ENCODE assay signal across 8 mouse cellular contexts in genomic region chr6:29758417-29758816, GRCm38 (mm10). TPM values are rescaled to one million over a fixed set of nuclear protein-coding genes. Genes with fewer than 3 reads are reported as not detected.
A peak's percentile ranks its signal among the peaks of the same experiment; 100 is the strongest.
DNase-seq lines count a peak whose midpoint lies in the region; ATAC-seq lines count a peak whose summit lies in the region.

No protein-coding gene starts in this region.

- no peak overlapping the region for H3K4me2 ChIP-seq in heart, embryonic 12.5 days
- no peak overlapping the region for H3K4me2 ChIP-seq in forebrain, embryonic 15.5 days (replicated peaks)
- no peak overlapping the region for H3K4me2 ChIP-seq in hindbrain, embryonic 16.5 days (ENCODE audit: low read length)

- WGBS in heart, embryonic 12.5 days, result 38% methylated on average over 4 of the region's 4 CpGs
- WGBS in forebrain, embryonic 15.5 days, result 35% methylated on average over 4 of the region's 4 CpGs
- 47% methylated on average over 4 of the region's 4 CpGs for WGBS in hindbrain, embryonic 16.5 days
- WGBS in midbrain, embryonic 10.5 days, result 50% methylated on average over 4 of the region's 4 CpGs

- no peaks in the 10 kb centered on the region for H3K27me3 ChIP-seq in heart, embryonic 12.5 days (replicated peaks)
- H3K27me3 ChIP-seq in forebrain, embryonic 15.5 days, result no peaks in the 10 kb centered on the region
- no peaks in the 10 kb centered on the region for H3K27me3 ChIP-seq in hindbrain, embryonic 16.5 days (replicated peaks; ENCODE audit: control insufficient read depth, insufficient read depth, low read length)
- H3K27me3 ChIP-seq in midbrain, embryonic 10.5 days (ENCODE audit: low read depth, poor library complexity, severe bottlenecking), result no peaks in the 10 kb centered on the region

- no peak overlapping the region for H3K4me3 ChIP-seq in heart, embryonic 12.5 days
- H3K4me3 ChIP-seq in forebrain, embryonic 15.5 days, result no peak overlapping the region
- H3K4me3 ChIP-seq in hindbrain, embryonic 16.5 days (ENCODE audit: low read length), result no peak overlapping the region
- H3K4me3 ChIP-seq in midbrain, embryonic 10.5 days, result no peak overlapping the region

- no peak for ATAC-seq in heart, embryonic 12.5 days (ENCODE audit: insufficient number of reproducible peaks, low FRiP score)
- ATAC-seq in cerebellum, adult (ENCODE audit: insufficient number of reproducible peaks, low FRiP score, low TSS enrichment), result peak; percentile 64
- ATAC-seq in forebrain, embryonic 15.5 days (replicated peaks), result peak; percentile 36; the same call in 1 of the 2 replicates
- peak; percentile 44; the same call in 1 of the 2 replicates for ATAC-seq in hindbrain, embryonic 16.5 days

- H3K27ac ChIP-seq in heart, embryonic 12.5 days (ENCODE audit: poor library complexity, severe bottlenecking), result no peak overlapping the region
- 0 out of 2 replicates have a peak overlapping the region, but pooled peaks have one; percentile 41 for H3K27ac ChIP-seq in forebrain, embryonic 15.5 days (replicated peaks)
- H3K27ac ChIP-seq in hindbrain, embryonic 16.5 days (ENCODE audit: low read depth, low read length), result no peak overlapping the region
- H3K27ac ChIP-seq in midbrain, embryonic 10.5 days (replicated peaks), result no peak overlapping the region

- peaks cover 73% of the 10 kb centered on the region for H3K36me3 ChIP-seq in heart, embryonic 12.5 days
- H3K36me3 ChIP-seq in forebrain, embryonic 15.5 days, result no peaks in the 10 kb centered on the region
- peaks cover 2% of the 10 kb centered on the region; the same call in 1 of the 2 replicates for H3K36me3 ChIP-seq in hindbrain, embryonic 16.5 days (ENCODE audit: control insufficient read depth, insufficient read depth, low read length)
- H3K36me3 ChIP-seq in midbrain, embryonic 10.5 days, result peaks cover 82% of the 10 kb centered on the region

- H3K4me1 ChIP-seq in heart, embryonic 12.5 days (replicated peaks), result no peaks in the 10 kb centered on the region
- H3K4me1 ChIP-seq in forebrain, embryonic 15.5 days, result 0 out of 2 replicates have a peak, but pooled peaks cover 3% of the 10 kb centered on the region
- H3K4me1 ChIP-seq in hindbrain, embryonic 16.5 days (ENCODE audit: control insufficient read depth, insufficient read depth, low read depth, low read length), result no peaks in the 10 kb centered on the region
- no peaks in the 10 kb centered on the region for H3K4me1 ChIP-seq in midbrain, embryonic 10.5 days

- no peak overlapping the region for H3K9ac ChIP-seq in heart, embryonic 12.5 days
- no peak overlapping the region for H3K9ac ChIP-seq in forebrain, embryonic 15.5 days (replicated peaks)
- no peak overlapping the region for H3K9ac ChIP-seq in hindbrain, embryonic 16.5 days (ENCODE audit: low read depth, low read length)

- DNase-seq in heart, adult 11 months, result peak; percentile 93
- peak; percentile 81 for DNase-seq in left cerebral cortex, adult 18-20 months (ENCODE audit: low spot score in 2 of 2)
- peak; percentile 64 for DNase-seq in midbrain, embryonic 10.5 days (ENCODE audit: low spot score)
- peak; percentile 23 to 58 for DNase-seq in spleen, postnatal 14 days (ENCODE audit: low spot score in 2 of 2)

- H3K9me3 ChIP-seq in heart, embryonic 12.5 days (replicated peaks), result no peaks in the 10 kb centered on the region
- H3K9me3 ChIP-seq in forebrain, embryonic 15.5 days, result no peaks in the 10 kb centered on the region
- H3K9me3 ChIP-seq in hindbrain, embryonic 16.5 days (ENCODE audit: control insufficient read depth, low read length), result no peaks in the 10 kb centered on the region
- no peaks in the 10 kb centered on the region for H3K9me3 ChIP-seq in midbrain, embryonic 10.5 days (replicated peaks)

RNA-seq across cellular contexts. Expression of gene Ahcyl2, which starts 9.4 kb away (rescaled TPM):
- polyA plus RNA-seq in heart, embryonic 12.5 days (2016; fragmentation: Nextera tagmentation; extraction: Ambion mirVana), result 12.1 and 14.5 TPM in 2 replicates
- 12.9 and 13.0 TPM in 2 replicates for polyA plus RNA-seq in forebrain, embryonic 15.5 days (2015; fragmentation: Nextera tagmentation; extraction: Ambion mirVana)
- polyA plus RNA-seq in hindbrain, embryonic 16.5 days (2015; fragmentation: Nextera tagmentation; extraction: Ambion mirVana), result 20.5 and 22.3 TPM in 2 replicates
- 100 to 1,000 TPM; 136 to 139 TPM for total RNA-seq in left cerebral cortex, adult 18-20 months (2021)
- 12.5 and 13.7 TPM in 2 replicates for polyA plus RNA-seq in midbrain, embryonic 10.5 days (2016; fragmentation: Nextera tagmentation; extraction: Ambion mirVana)

RNA-seq across cellular contexts. Expression of gene Smo, which starts 23.1 kb away (rescaled TPM):
- polyA plus RNA-seq in heart, embryonic 12.5 days (2016; fragmentation: Nextera tagmentation; extraction: Ambion mirVana), result 26.4 and 27.1 TPM in 2 replicates
- polyA plus RNA-seq in forebrain, embryonic 15.5 days (2015; fragmentation: Nextera tagmentation; extraction: Ambion mirVana), result 14.4 and 16.3 TPM in 2 replicates
- polyA plus RNA-seq in hindbrain, embryonic 16.5 days (2015; fragmentation: Nextera tagmentation; extraction: Ambion mirVana), result 10.4 and 14.2 TPM in 2 replicates
- 1 to 10 TPM; 8.3 to 9.1 TPM for total RNA-seq in left cerebral cortex, adult 18-20 months (2021)
- polyA plus RNA-seq in midbrain, embryonic 10.5 days (2016; fragmentation: Nextera tagmentation; extraction: Ambion mirVana), result 49.6 and 51.7 TPM in 2 replicates

Comparison
In these comparisons a context has a peak if more than half of its experiments do, and no peak if none do; other contexts are left out.
1. DNase-seq: peak in every context shown above with its lines; median percentile 93 in heart, adult 11 months; 81 in left cerebral cortex, adult 18-20 months; 64 in midbrain, embryonic 10.5 days; 40 in spleen, postnatal 14 days.